Mouse (Mus musculus): ENCODE data around the gene Fmnl1. TPM values are rescaled to one million over a fixed set of nuclear protein-coding genes. Genes with fewer than 3 reads are reported as not detected.
A peak's percentile ranks its signal among the peaks of the same experiment; 100 is the strongest.

Gene Fmnl1
- 235 and 264 TPM in 2 replicates for polyA plus RNA-seq (2012; rRNA removed)

- Histone ChIP-seq H3K4me3 (ENCODE audit: control insufficient read depth, insufficient read depth, low read length) (peak within 1 kb of the TSS; percentile 99), H3K27me3 (ENCODE audit: control insufficient read depth, insufficient read depth, low read length) (no peaks in the 10 kb centered on the region), H3K4me1 (replicated peaks; ENCODE audit: control insufficient read depth, insufficient read depth, low read length) (peaks cover 44% of the 10 kb centered on the region), H3K27ac (ENCODE audit: control insufficient read depth, insufficient read depth, low read length) (peak within 1 kb of the TSS; percentile 92), H3K36me3 (ENCODE audit: control insufficient read depth, insufficient read depth, low read length) (no peaks in the 10 kb centered on the region)
- peak; percentile 86 for DNase-seq
- 1% methylated on average over 69 of the region's 84 CpGs for WGBS
- no peak for TF ChIP-seq CTCF (IDR thresholded peaks at IDR 0.05; ENCODE audit: borderline replicate concordance, control insufficient read depth, extremely low read depth, insufficient read depth, low read length, poor library complexity)
- TF ChIP-seq POLR2A (IDR thresholded peaks at IDR 0.05; ENCODE audit: control insufficient read depth, extremely low read depth, insufficient read depth, low read length, poor library complexity): peak; percentile 24; the same call in 1 of the 2 replicates
These were observed at the start of gene Fmnl1 for GRCm38 (mm10) chr11:103170494-103171285. Fmnl1 (plus strand) TSS chr11:103171107.

DNA sequence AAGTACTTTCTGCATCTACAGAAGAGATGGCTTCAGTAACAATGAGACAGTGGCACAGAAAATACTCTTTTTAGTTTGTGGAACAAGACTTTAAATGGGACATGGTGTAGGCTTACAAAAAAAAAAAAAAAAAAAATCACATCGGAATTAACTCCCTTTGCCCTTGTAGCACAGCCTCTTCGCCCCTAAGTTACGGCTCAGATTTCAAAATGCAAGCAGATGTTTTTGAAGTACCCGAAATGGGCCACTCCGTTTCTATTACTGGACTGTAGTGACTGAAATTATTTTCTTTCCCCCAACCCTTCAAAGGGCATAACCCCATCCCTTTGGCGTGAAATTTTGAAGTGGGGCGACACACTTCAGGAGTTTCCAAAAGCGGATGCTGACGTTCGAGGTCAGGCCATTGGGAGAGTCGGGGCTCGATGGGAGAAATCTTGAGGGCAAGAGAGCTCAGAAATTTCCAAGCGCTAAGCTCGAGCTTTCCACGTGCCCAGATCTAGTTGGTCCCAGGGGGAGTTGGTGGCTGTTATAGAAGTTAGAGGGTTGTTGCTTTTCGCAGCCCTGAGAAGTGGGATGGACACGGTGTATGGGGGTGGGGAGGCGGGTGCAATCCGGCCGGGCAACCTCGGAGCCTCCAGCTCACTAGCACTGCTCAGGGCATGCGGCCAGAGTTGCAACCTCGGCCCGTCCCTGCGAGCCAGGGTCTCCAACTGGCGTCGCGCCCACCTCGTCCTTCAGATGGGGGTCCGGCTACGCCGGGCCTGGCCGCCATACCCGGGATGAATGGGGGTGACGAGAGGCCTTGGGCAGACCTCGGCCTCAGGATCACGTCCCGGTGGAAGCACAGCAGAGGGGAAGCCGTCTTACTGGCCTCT, 39.0 kb upstream of the Fmnl1 start, which contains the start of gene Hexim2:
Gene Hexim2 (plus strand): TSS at position 729 of the 875 bp plus-strand sequence.
- H3K4me1 ChIP-seq (replicated peaks; ENCODE audit: control insufficient read depth, insufficient read depth, low read length): peaks cover 13% of the 10 kb centered on the region
- peak within 1 kb of the TSS; percentile 87 for H3K4me3 ChIP-seq (ENCODE audit: control insufficient read depth, insufficient read depth, low read length)
- no peaks in the 10 kb centered on the region for H3K36me3 ChIP-seq (ENCODE audit: control insufficient read depth, insufficient read depth, low read length)
- WGBS: under 1% methylated on average over 39 of the region's 39 CpGs
- H3K27me3 ChIP-seq (ENCODE audit: control insufficient read depth, insufficient read depth, low read length): no peaks in the 10 kb centered on the region
- peak; percentile 28; the same call in 1 of the 2 replicates for TF ChIP-seq POLR2A (IDR thresholded peaks at IDR 0.05; ENCODE audit: control insufficient read depth, extremely low read depth, insufficient read depth, low read length, poor library complexity)
- no peak for TF ChIP-seq CTCF (IDR thresholded peaks at IDR 0.05; ENCODE audit: borderline replicate concordance, control insufficient read depth, extremely low read depth, insufficient read depth, low read length, poor library complexity)
- peak within 1 kb of the TSS; percentile 59 for H3K27ac ChIP-seq (ENCODE audit: control insufficient read depth, insufficient read depth, low read length)
- peak; percentile 62 for DNase-seq

- Histone ChIP-seq H3K36me3 (ENCODE audit: control insufficient read depth, insufficient read depth, low read length) (no peaks in the 10 kb centered on the region), H3K4me1 (replicated peaks; ENCODE audit: control insufficient read depth, insufficient read depth, low read length) (peaks cover 13% of the 10 kb centered on the region), H3K27ac (ENCODE audit: control insufficient read depth, insufficient read depth, low read length) (peak overlapping the region; percentile 59), H3K27me3 (ENCODE audit: control insufficient read depth, insufficient read depth, low read length) (no peaks in the 10 kb centered on the region), H3K4me3 (ENCODE audit: control insufficient read depth, insufficient read depth, low read length) (peak overlapping the region; percentile 87)
- DNase-seq: peak; percentile 100
- WGBS: under 1% methylated on average over 52 of the region's 58 CpGs
- TF ChIP-seq CTCF (IDR thresholded peaks at IDR 0.05; ENCODE audit: borderline replicate concordance, control insufficient read depth, extremely low read depth, insufficient read depth, low read length, poor library complexity): 0 out of 2 replicates have a peak, but pooled peaks have one; percentile 35
- peak; percentile 97 for TF ChIP-seq POLR2A (IDR thresholded peaks at IDR 0.05; ENCODE audit: control insufficient read depth, extremely low read depth, insufficient read depth, low read length, poor library complexity)
These were observed 38.1 kb upstream of the Fmnl1 start for GRCm38 (mm10) chr11:103132576-103133455.

- no peaks in the 10 kb centered on the region for H3K27me3 ChIP-seq (ENCODE audit: control insufficient read depth, insufficient read depth, low read length)
- H3K36me3 ChIP-seq (ENCODE audit: control insufficient read depth, insufficient read depth, low read length): no peaks in the 10 kb centered on the region
- H3K27ac ChIP-seq (ENCODE audit: control insufficient read depth, insufficient read depth, low read length): peak overlapping the region; percentile 27
- 66% methylated on average over 6 of the region's 6 CpGs for WGBS
- peaks cover 13% of the 10 kb centered on the region for H3K4me1 ChIP-seq (replicated peaks; ENCODE audit: control insufficient read depth, insufficient read depth, low read length)
- no peak for DNase-seq
- TF ChIP-seq CTCF (IDR thresholded peaks at IDR 0.05; ENCODE audit: borderline replicate concordance, control insufficient read depth, extremely low read depth, insufficient read depth, low read length, poor library complexity) (no peak), POLR2A (IDR thresholded peaks at IDR 0.05; ENCODE audit: control insufficient read depth, extremely low read depth, insufficient read depth, low read length, poor library complexity) (no peak)
- peak overlapping the region; percentile 46 for H3K4me3 ChIP-seq (ENCODE audit: control insufficient read depth, insufficient read depth, low read length)
These were observed 37.3 kb upstream of the Fmnl1 start for GRCm38 (mm10) chr11:103133456-103134185.

DNA sequence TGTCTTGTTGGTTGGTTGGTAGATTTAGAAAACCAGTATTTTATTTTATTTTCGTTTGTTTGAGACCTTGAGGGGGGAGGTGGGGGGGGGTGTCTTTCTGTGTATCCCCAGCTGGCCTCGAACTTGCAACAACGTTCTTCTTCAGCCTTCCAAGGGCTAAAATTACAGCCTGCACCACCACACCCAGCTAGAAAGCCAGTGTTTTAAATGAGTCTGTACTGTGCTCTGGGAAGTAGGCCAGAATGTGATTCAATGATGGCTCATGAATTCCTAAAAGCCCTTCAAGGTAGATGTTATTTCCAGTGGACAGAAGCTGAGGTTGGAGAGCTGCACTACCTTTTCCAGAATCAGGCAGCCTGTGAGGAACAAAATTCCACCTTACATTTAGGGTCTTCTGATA, 36.7 kb upstream of the Fmnl1 start:
- Histone ChIP-seq H3K4me1 (replicated peaks; ENCODE audit: control insufficient read depth, insufficient read depth, low read length) (peaks cover 13% of the 10 kb centered on the region), H3K27ac (ENCODE audit: control insufficient read depth, insufficient read depth, low read length) (0 out of 2 replicates have a peak overlapping the region, but pooled peaks have one; percentile 27), H3K27me3 (ENCODE audit: control insufficient read depth, insufficient read depth, low read length) (no peaks in the 10 kb centered on the region), H3K36me3 (ENCODE audit: control insufficient read depth, insufficient read depth, low read length) (no peaks in the 10 kb centered on the region), H3K4me3 (ENCODE audit: control insufficient read depth, insufficient read depth, low read length) (no peak overlapping the region)
- no peak for TF ChIP-seq POLR2A (IDR thresholded peaks at IDR 0.05; ENCODE audit: control insufficient read depth, extremely low read depth, insufficient read depth, low read length, poor library complexity)
- no peak for TF ChIP-seq CTCF (IDR thresholded peaks at IDR 0.05; ENCODE audit: borderline replicate concordance, control insufficient read depth, extremely low read depth, insufficient read depth, low read length, poor library complexity)
- no peak for DNase-seq
- WGBS: 78% methylated on average over 3 of the region's 3 CpGs

All from thymus, adult 2 months (tissue).